Mouse (Mus musculus) CD4-positive, CD25-positive, alpha-beta regulatory T cell, adult 9 weeks (primary cell): ENCODE data around the gene Uchl1. TPM values are rescaled to one million over a fixed set of nuclear protein-coding genes. Genes with fewer than 3 reads are reported as not detected.

Source experiments
- polyA plus RNA-seq: library from polyadenylated mRNA; unstranded; fragments of 100-300 nt; shearing (Covaris generic); gene quantifications from one replicate; pipeline ENCODE4 v1.2.1, GENCODE M21; 2017

Uchl1 gene
- polyA plus RNA-seq: not detected

GRCm38 (mm10) chr5:66675983-66676382, at the start of gene Uchl1:
Gene Uchl1, plus strand, starts transcription at chr5:66676091.

Other genes starting within 250 kb of the Uchl1 start
- 1.1 TPM for gene Apbb2, start 57.3 kb upstream of the Uchl1 start, polyA plus RNA-seq
- gene Limch1, start 69.7 kb downstream of the Uchl1 start, polyA plus RNA-seq: not detected